Mouse (Mus musculus) lung, adult 2 months (tissue): ENCODE data around the gene Nme3.

ENCODE experiments used
- CTCF ChIP-seq: fragments of 200-500 bp; IDR thresholded peaks from 2 replicates; pipeline ENCODE4 v1.5.1; 2011; ENCODE audit warnings: mild to moderate bottlenecking, low read length, control low read depth; ENCODE audit not compliant: insufficient read depth
- POLR2A ChIP-seq: fragments of 200-500 bp; IDR thresholded peaks from 2 replicates; pipeline ENCODE4 v1.6.1; 2011; ENCODE audit warnings: low read depth, mild to moderate bottlenecking, control low read depth, low read length, borderline replicate concordance; ENCODE audit errors: extremely low read depth

- no peak for TF ChIP-seq CTCF
- peak; percentile 76; the same call in 1 of the 2 replicates for TF ChIP-seq POLR2A
Measured at GRCm38 (mm10) chr17:24894995-24895547, 1.2 kb upstream of the Nme3 start, which contains the start of the genes Eme2 and Mrps34.
